Mouse (Mus musculus) intestine, embryonic 16.5 days (tissue): ENCODE data around the gene Ltbp1. TPM values are rescaled to one million over a fixed set of nuclear protein-coding genes. Genes with fewer than 3 reads are reported as not detected.

Source experiments
- ATAC-seq: fragments of 200-750 bp; cut with Nextera tagmentation; 2 replicates; pipeline ENCODE4 v1.8.0; 2017; ENCODE audit warnings: moderate TSS enrichment, moderate library complexity
- H3K27ac ChIP-seq: fragments of 300-500 bp; sonication (generic); 2 replicates; pipeline ENCODE4 v1.5.1; 2014; ENCODE audit warnings: mild to moderate bottlenecking, low read length
- H3K27me3 ChIP-seq: fragments of 300-500 bp; sonication (generic); replicated peaks from 2 replicates; pipeline ENCODE4 v1.6.1; 2014; ENCODE audit warnings: low read length, control low read depth, mixed read lengths; ENCODE audit not compliant: control insufficient read depth, insufficient read depth
- H3K36me3 ChIP-seq: fragments of 300-500 bp; sonication (generic); 2 replicates; pipeline ENCODE4 v1.6.1; 2014; ENCODE audit warnings: low read length, control low read depth; ENCODE audit not compliant: control insufficient read depth, insufficient read depth
- H3K4me1 ChIP-seq: fragments of 300-500 bp; sonication (generic); 2 replicates; pipeline ENCODE4 v1.6.1; 2014; ENCODE audit warnings: low read length, control low read depth, mixed read lengths; ENCODE audit not compliant: control insufficient read depth, insufficient read depth
- H3K4me2 ChIP-seq: fragments of 300-500 bp; sonication (generic); 2 replicates; pipeline ENCODE4 v1.6.1; 2014; ENCODE audit warnings: low read depth, low read length, control low read depth
- H3K4me3 ChIP-seq: fragments of 300-500 bp; sonication (generic); 2 replicates; pipeline ENCODE4 v1.5.1; 2014; ENCODE audit warnings: mild to moderate bottlenecking, low read length
- H3K9ac ChIP-seq: fragments of 300-500 bp; sonication (generic); 2 replicates; pipeline ENCODE4 v1.6.1; 2014; ENCODE audit warnings: low read depth, low read length
- H3K9me3 ChIP-seq: fragments of 300-500 bp; sonication (generic); 2 replicates; pipeline ENCODE4 v1.6.1; 2016; ENCODE audit warnings: low read length, control low read depth; ENCODE audit not compliant: control insufficient read depth
- WGBS: fragments of 180-500 bp; shearing (Covaris S2); extraction: QIAGEN DNeasy Blood & Tissue Kit; methylation state at CpG from one replicate; pipeline ENCODE4 v1.1.7; 2014; 5-methylcytosine and 5-hydroxymethylcytosine counted together
- polyA plus RNA-seq: library from polyadenylated mRNA; unstranded; fragments of >200 nt; fragmentation: Nextera tagmentation; extraction: Ambion mirVana; gene quantifications from 2 replicates; pipeline ENCODE4 v1.2.1, GENCODE M21; 2015

Ltbp1 gene
- polyA plus RNA-seq, 1 experiment from 2014 or later, result 12.2 TPM

GRCm38 (mm10) chr17:75255967-75256366 lies 250.6 kb downstream of the Ltbp1 start:
- no peaks in the 10 kb centered on the region for H3K9me3 ChIP-seq
- WGBS, result 54% methylated on average over 1 of the region's 1 CpGs
- H3K4me1 ChIP-seq, result no peaks in the 10 kb centered on the region
- no peaks in the 10 kb centered on the region for H3K36me3 ChIP-seq
- no peak for ATAC-seq
- no peak overlapping the region for H3K27ac ChIP-seq
- H3K9ac ChIP-seq, result no peak overlapping the region
- no peak overlapping the region for H3K4me2 ChIP-seq
- H3K4me3 ChIP-seq, result no peak overlapping the region
- H3K27me3 ChIP-seq, result no peaks in the 10 kb centered on the region

DNA sequence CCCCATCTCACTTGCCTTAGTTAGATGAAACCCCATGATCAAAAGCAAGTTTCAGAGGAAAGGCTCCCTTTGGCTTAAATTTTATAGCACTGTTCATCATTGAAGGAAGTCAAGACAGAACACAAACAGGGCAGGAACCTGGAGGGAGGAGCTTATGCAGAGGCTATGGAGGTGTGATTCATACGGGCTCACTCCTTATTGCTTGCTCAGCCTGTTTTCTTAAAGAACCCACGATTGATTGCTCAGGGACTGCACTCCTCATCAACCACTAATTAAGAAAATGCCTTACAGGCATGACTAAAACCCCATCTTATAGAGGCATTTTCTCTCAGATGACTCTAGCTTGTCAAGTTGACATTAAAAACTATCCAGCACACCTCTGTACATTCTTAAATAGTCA lies 253.1 kb downstream of the Ltbp1 start:
- ATAC-seq, result no peak

DNA sequence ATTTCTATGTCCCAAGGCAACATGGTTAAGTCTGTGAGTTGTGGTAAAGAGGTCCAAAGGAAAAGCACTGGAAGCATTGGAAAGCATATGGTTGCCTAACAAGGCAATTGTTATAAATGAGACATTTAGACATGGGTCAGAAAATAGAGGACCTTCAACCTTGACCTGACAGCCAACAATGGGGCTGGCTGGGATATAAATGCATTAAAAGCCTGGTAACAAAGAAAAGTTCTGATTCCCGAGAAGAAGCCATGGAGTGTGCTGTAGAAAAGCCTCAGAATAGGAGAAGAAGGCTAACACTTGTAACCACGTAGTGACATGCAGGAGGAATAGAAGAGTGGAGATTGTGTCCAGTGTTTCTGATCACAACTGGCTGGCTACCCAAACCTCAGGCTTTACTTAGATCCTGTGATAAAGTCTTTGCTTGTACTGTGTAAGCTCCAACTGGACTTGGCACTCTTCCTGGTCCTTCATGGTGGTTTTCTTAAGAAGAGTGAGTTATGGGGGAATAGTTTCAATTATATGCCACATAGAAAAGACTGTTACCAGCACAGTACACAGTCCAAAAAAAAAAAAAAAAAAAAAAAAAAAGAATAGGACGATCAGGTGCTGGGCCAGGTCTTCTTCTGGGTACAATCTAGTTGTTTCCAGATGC lies 258.1 kb downstream of the Ltbp1 start:
- Histone ChIP-seq H3K9ac (no peak overlapping the region), H3K4me2 (no peak overlapping the region), H3K4me1 (no peaks in the 10 kb centered on the region; the same call in 1 of the 2 replicates), H3K9me3 (no peaks in the 10 kb centered on the region), H3K27ac (no peak overlapping the region), H3K36me3 (no peaks in the 10 kb centered on the region), H3K27me3 (no peaks in the 10 kb centered on the region), H3K4me3 (no peak overlapping the region)
- WGBS, result 82% methylated on average over 3 of the region's 3 CpGs
- ATAC-seq, result no peak

More for the DNA sequence above, 253.1 kb downstream of the Ltbp1 start:
- H3K27ac ChIP-seq, result no peak overlapping the region
- no peaks in the 10 kb centered on the region for H3K27me3 ChIP-seq
- no peaks in the 10 kb centered on the region for H3K9me3 ChIP-seq
- H3K36me3 ChIP-seq, result no peaks in the 10 kb centered on the region
- H3K4me1 ChIP-seq, result no peaks in the 10 kb centered on the region
- H3K4me2 ChIP-seq, result no peak overlapping the region
- WGBS, result 66% methylated on average over 2 of the region's 2 CpGs
- H3K4me3 ChIP-seq, result no peak overlapping the region
- H3K9ac ChIP-seq, result no peak overlapping the region

- H3K9me3 ChIP-seq, result no peaks in the 10 kb centered on the region
- H3K27me3 ChIP-seq, result no peaks in the 10 kb centered on the region
- no peak for ATAC-seq
- no peak overlapping the region for H3K27ac ChIP-seq
- H3K4me2 ChIP-seq, result no peak overlapping the region
- H3K4me3 ChIP-seq, result no peak overlapping the region
- H3K36me3 ChIP-seq, result no peaks in the 10 kb centered on the region
- H3K9ac ChIP-seq, result no peak overlapping the region
- WGBS, result 73% methylated on average over 4 of the region's 4 CpGs
- no peaks in the 10 kb centered on the region; the same call in 1 of the 2 replicates for H3K4me1 ChIP-seq
These were observed 263.1 kb downstream of the Ltbp1 start for GRCm38 (mm10) chr17:75268506-75268905.

DNA sequence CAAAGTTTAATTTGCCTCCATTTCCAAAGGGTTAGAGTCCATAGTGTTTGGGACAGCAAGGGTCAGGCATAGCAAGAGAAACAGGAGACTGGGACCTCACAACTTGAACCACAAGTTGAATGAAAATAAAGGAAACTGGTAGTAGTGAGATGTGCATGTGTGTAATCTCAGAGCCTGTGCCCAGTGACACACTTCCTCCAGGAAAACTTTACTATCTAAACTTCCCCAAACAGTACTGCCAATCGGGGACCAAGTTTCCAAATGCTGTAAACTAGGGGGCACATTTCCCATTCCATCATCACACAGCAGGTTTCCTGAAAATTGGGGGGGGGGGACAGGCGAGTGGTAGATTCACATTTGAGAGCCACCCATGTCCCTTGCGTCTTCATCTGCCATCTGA lies 267.1 kb downstream of the Ltbp1 start:
- Histone ChIP-seq H3K27me3 (no peaks in the 10 kb centered on the region), H3K4me2 (no peak overlapping the region), H3K36me3 (no peaks in the 10 kb centered on the region), H3K9ac (no peak overlapping the region), H3K27ac (no peak overlapping the region), H3K4me1 (no peaks in the 10 kb centered on the region; the same call in 1 of the 2 replicates), H3K9me3 (no peaks in the 10 kb centered on the region), H3K4me3 (no peak overlapping the region)
- WGBS, result 85% methylated on average over 3 of the region's 3 CpGs
- ATAC-seq, result no peak

DNA sequence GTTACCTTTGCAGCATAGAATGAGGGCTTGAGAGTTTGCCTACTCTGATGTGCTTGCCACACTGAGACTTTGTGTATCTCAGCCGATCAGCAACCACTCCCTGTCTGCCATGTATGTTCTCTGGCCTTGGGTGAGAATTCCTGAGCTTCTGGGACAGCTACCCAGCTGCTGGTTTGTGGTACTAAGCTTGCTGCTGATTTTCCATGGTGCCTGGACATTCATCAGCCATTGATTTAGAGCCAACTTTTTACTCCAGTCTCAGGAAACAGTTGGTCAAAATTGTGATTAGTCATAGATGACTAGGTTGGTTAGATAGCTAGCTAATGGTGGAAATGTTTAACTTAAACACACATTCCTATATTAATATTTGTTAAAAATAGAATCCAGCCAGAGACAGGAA lies 267.9 kb downstream of the Ltbp1 start:
- Histone ChIP-seq H3K27me3 (no peaks in the 10 kb centered on the region), H3K4me2 (no peak overlapping the region), H3K4me1 (no peaks in the 10 kb centered on the region), H3K4me3 (no peak overlapping the region), H3K9me3 (no peaks in the 10 kb centered on the region), H3K36me3 (no peaks in the 10 kb centered on the region), H3K9ac (no peak overlapping the region), H3K27ac (no peak overlapping the region)
- WGBS, result 81% methylated on average over 1 of the region's 1 CpGs
- no peak for ATAC-seq

GRCm38 (mm10) chr17:75275302-75275701 lies 269.9 kb downstream of the Ltbp1 start:
- Histone ChIP-seq H3K36me3 (no peaks in the 10 kb centered on the region), H3K27ac (no peak overlapping the region), H3K9ac (no peak overlapping the region), H3K4me1 (no peaks in the 10 kb centered on the region), H3K27me3 (no peaks in the 10 kb centered on the region), H3K4me3 (no peak overlapping the region), H3K9me3 (no peaks in the 10 kb centered on the region), H3K4me2 (no peak overlapping the region)
- 59% methylated on average over 6 of the region's 6 CpGs for WGBS
- ATAC-seq, result no peak

DNA sequence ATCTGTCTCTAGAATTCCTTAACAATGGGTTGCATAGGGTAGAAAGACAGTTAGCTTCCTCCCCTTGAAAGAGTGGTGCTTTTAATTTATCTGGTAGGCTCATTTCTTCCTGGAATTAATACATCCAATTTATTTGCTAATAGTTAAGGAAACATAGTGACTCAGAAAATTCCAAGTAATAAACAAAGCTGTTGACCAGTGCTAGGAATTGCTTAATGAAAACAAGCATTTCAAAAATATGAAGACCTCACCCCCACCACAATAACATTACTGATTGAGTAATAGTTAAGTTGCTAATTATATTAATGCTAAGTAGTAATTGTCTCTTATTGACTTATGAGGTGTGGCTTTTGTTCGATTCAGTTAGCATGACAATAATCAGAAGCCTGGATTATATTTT lies 272.7 kb downstream of the Ltbp1 start:
- H3K4me1 ChIP-seq, result no peaks in the 10 kb centered on the region
- H3K4me2 ChIP-seq, result no peak overlapping the region
- H3K27ac ChIP-seq, result no peak overlapping the region
- H3K4me3 ChIP-seq, result no peak overlapping the region
- H3K9ac ChIP-seq, result no peak overlapping the region
- WGBS, result 88% methylated on average over 1 of the region's 1 CpGs
- ATAC-seq, result no peak
- no peaks in the 10 kb centered on the region for H3K9me3 ChIP-seq
- H3K27me3 ChIP-seq, result no peaks in the 10 kb centered on the region
- no peaks in the 10 kb centered on the region for H3K36me3 ChIP-seq

GRCm38 (mm10) chr17:75278561-75278960 lies 273.2 kb downstream of the Ltbp1 start:
- no peak for ATAC-seq
- Histone ChIP-seq H3K9ac (no peak overlapping the region), H3K9me3 (no peaks in the 10 kb centered on the region), H3K4me3 (no peak overlapping the region), H3K4me1 (no peaks in the 10 kb centered on the region), H3K4me2 (no peak overlapping the region), H3K36me3 (no peaks in the 10 kb centered on the region), H3K27me3 (no peaks in the 10 kb centered on the region), H3K27ac (no peak overlapping the region)
- WGBS, result 82% methylated on average over 6 of the region's 6 CpGs

DNA sequence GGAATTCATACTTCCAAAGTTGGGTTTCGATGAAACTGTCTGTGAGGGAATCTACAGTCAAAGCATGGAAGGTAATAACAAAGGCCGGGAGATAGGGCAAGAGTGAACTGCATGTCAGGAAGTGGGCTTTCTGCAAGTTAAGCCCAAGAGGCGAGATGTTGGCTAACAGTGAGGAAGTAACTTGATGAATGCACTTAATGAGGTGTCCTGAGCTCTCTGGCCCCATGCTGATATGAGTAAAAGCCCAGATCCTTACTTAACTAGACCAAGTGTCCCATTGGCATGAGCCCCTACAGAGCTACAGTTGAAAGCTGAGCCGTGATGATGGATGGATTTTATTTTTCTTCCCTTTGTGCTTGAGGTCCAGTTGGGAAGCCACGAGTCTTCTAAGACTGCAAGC lies 276.0 kb downstream of the Ltbp1 start:
- Histone ChIP-seq H3K27ac (no peak overlapping the region), H3K9ac (no peak overlapping the region), H3K9me3 (no peaks in the 10 kb centered on the region), H3K27me3 (no peaks in the 10 kb centered on the region), H3K4me2 (no peak overlapping the region), H3K4me3 (no peak overlapping the region), H3K36me3 (no peaks in the 10 kb centered on the region), H3K4me1 (no peaks in the 10 kb centered on the region)
- ATAC-seq, result no peak
- 74% methylated on average over 5 of the region's 5 CpGs for WGBS
